Mouse (Mus musculus) embryonic fibroblast, embryonic 13.5 days (primary cell): ENCODE results near the gene Gm3460.
"Not testable (repeated sequence)": the region's sequence is repeated elsewhere in the genome, so short reads cannot be mapped to it uniquely, and the experiment has no call there.

Experiments used
- CTCF ChIP-seq: IDR thresholded peaks from 2 replicates; pipeline ENCODE4 v1.5.1; 2011; ENCODE audit warnings: mild to moderate bottlenecking, control low read depth, low read length, moderate library complexity, borderline replicate concordance; ENCODE audit not compliant: insufficient read depth
- POLR2A ChIP-seq: IDR thresholded peaks from 2 replicates; pipeline ENCODE4 v1.6.1; 2011; ENCODE audit warnings: low read depth, mild to moderate bottlenecking, control low read depth, low read length, moderate library complexity

DNA sequence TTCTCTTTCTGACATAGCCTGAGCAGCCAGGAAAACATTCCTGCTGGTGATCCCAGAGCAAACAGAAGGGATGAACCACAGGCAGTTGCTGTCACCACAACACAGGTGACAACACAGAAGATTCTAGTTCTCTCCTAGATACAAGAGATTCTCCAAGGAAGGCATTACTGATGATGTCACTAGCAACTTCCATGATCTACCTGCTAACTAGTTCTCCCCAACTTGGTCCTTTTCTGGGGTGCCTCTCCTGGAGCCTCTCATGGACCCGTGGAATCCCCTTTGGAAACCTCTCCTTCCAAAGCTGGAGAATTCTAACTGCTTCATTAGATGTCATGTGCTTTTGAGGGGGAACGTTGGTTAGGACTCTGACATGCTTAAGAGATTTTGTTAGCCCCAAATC lies at the start of gene Gm3460:
- not testable (repeated sequence) for TF ChIP-seq CTCF, POLR2A
